Mouse (Mus musculus): ENCODE data around the gene Aif1. TPM values are rescaled to one million over a fixed set of nuclear protein-coding genes. Genes with fewer than 3 reads are reported as not detected.

The Aif1 gene
- total RNA-seq, 2 experiments from 2014 or later: 6.1 to 11.2 TPM

- DNase-seq (ENCODE audit: low spot score in 2 of 2): peak; percentile 84 to 90
Measured at GRCm38 (mm10) chr17:35195631-35196320, 19.9 kb upstream of the Aif1 start.

GRCm38 (mm10) chr17:35194844-35195630 is 19.2 kb upstream of the Aif1 start:
- DNase-seq (ENCODE audit: low spot score in 2 of 2): no peak

GRCm38 (mm10) chr17:35193881-35194843 is 18.3 kb upstream of the Aif1 start, which contains the start of gene Ltb:
Ltb (plus strand) TSS chr17:35194439.
- DNase-seq (ENCODE audit: low spot score in 2 of 2): peak in 1 of 2 experiments; percentile 33

- DNase-seq (ENCODE audit: low spot score in 2 of 2): no peak
Measured at GRCm38 (mm10) chr17:35192924-35193323, 17.1 kb upstream of the Aif1 start.

GRCm38 (mm10) chr17:35191723-35192122 is 15.9 kb upstream of the Aif1 start:
- DNase-seq (ENCODE audit: low spot score in 2 of 2): no peak

DNA sequence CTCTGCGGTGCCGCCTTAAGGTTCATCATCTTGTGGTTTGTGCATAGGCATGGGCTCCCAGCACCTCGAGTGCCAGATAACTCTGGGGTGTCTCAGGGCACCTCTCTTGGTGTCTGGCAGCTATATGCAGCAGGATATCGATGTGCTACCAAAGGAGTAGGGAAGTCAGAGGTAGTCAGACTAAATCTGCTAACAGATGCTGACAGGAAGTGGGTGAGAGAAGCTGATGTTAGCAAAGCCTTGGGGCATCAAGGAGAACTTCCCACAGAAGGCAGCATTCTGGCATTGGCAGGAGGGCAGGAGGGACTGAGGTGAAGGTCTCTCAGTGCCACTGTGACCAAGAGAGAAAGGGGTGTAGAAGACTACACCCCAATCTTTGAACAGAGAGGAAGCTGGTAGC is 14.2 kb upstream of the Aif1 start:
- no peak for DNase-seq (ENCODE audit: low spot score in 2 of 2)

DNA sequence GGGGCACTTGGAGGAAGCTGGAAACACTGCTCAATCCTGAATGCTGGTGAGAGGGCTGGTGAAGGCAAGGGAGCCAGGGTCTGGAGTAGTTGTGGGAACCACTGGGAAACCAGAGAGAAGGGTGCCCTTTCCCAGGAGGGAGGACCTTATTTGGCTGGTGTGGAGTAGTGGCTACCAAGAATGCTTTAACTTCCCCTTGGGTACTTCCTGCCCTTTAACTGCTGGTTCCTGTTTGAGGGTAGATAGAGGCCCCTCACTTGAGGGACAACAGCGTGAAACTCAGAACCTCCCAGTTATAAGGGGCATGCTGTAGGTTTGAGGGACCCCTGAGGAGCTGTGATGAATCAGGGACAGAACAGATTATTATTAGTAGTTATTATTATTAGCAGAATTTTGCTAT is 13.3 kb upstream of the Aif1 start:
- no peak for DNase-seq (ENCODE audit: low spot score in 2 of 2)

DNA sequence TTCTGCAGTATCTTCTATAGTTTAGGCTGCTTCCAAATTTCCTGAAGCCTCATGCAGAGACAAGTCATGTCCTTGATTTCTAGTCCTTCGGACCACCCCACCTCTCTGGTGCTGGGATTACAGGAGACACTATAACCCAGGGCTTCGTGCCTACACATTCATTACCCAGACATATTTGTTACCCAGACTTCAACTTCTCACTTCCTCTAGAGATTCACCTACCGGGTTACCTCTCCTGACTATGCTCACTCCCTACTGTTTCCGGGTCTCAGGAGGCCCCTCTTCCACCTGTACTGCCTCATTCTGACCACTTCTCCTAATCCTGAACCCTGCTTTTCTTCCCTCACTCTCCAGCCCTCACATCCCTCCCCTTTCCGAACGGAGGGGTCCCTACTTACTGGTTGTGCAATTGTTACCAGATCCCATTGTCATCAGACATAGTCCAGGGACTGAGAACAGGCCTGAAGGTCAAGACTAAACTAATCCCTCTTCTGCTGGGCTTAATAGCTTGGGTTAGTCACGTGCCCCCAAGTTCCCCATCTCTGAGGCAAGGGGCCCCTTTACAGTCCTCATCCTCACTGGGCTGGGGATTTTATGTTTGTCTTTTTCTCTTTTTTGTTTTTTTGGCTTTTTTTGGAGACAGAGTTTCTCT is 12.2 kb upstream of the Aif1 start, which contains the start of gene Lst1:
Lst1 (minus strand) TSS at position 481 of the 652 bp plus-strand sequence.
- no peak for DNase-seq (ENCODE audit: low spot score in 2 of 2)

DNA sequence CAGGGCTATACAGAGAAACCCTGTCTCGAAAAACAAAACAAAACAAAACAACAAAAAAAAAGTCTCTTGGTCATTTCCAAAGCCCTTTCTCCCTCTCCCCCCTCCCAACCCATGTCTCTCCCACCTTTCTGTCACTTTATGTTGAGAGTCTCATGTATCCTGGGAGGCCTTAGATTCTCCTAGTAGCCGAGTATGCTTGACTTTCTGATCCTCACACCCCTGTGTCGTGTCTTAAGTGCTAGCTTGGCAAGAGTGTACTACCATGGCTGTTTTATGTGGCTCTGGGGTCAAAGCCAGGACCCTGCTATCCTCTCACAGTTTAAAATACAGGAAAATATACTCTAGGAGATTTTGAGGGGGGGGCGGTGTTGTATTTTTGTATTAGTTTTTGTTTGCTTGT is 11.5 kb upstream of the Aif1 start:
- no peak for DNase-seq (ENCODE audit: low spot score in 2 of 2)

GRCm38 (mm10) chr17:35186681-35187080 is 10.8 kb upstream of the Aif1 start:
- no peak for DNase-seq (ENCODE audit: low spot score in 2 of 2)

GRCm38 (mm10) chr17:35185639-35186611 is 10.1 kb upstream of the Aif1 start:
- peak; percentile 58 to 72 for DNase-seq (ENCODE audit: low spot score in 2 of 2)

GRCm38 (mm10) chr17:35180093-35180492 is 4.2 kb upstream of the Aif1 start:
- DNase-seq (ENCODE audit: low spot score in 2 of 2): no peak

GRCm38 (mm10) chr17:35178528-35178927 is 2.7 kb upstream of the Aif1 start:
- DNase-seq (ENCODE audit: low spot score in 2 of 2): peak; percentile 85

GRCm38 (mm10) chr17:35175382-35175781 is 486 bp downstream of the Aif1 start:
- no peak for DNase-seq (ENCODE audit: low spot score in 2 of 2)

- DNase-seq (ENCODE audit: low spot score in 2 of 2): no peak
Measured at GRCm38 (mm10) chr17:35174201-35174977, 1.5 kb downstream of the Aif1 start.

GRCm38 (mm10) chr17:35173329-35173728 is 2.5 kb downstream of the Aif1 start:
- DNase-seq (ENCODE audit: low spot score in 2 of 2): no peak

DNA sequence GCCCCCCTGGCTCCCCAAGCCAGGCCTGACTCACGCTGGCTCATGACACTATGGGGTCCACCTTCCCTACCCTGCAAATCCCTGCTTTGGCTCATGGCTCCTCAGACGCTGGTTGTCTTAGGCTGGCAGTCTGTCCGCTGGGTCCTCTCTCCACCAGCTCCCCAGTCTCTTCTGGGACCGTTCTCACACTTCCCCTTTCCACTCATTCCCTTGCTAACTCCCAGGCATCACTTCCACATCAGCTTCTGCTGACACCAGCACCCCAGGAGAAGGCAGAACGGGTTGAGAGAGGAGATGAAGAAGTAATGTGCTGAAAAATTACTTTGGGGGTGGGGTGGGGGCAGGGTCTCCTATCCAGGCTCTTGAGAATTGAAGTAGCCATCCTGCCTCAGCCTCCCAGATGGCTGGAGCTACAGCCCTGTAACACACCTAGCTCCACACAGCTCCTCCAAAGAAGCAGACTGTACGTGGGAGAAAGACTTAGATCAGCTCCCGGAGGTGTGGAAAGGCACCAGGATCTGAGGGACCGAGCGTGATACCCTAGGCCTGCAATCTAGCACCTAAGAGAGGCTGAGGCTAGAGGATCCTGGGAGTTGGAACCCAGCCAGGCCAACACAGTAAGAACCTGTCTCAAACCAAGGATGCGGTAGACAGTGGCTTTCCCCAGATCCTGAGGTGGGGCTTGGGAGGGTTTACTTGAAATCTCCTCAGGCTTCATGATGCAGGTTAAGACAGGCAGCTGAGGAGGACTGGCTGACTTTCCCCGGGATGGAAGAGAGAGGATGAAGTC is 3.2 kb downstream of the Aif1 start:
- no peak for DNase-seq (ENCODE audit: low spot score in 2 of 2)
